Mouse (Mus musculus): Measurements from ENCODE around the gene Polr2e. TPM values are rescaled to one million over a fixed set of nuclear protein-coding genes. Genes with fewer than 3 reads are reported as not detected.

The Polr2e gene
- polyA plus RNA-seq, 1 experiment from 2014 or later, result 149 TPM

DNA sequence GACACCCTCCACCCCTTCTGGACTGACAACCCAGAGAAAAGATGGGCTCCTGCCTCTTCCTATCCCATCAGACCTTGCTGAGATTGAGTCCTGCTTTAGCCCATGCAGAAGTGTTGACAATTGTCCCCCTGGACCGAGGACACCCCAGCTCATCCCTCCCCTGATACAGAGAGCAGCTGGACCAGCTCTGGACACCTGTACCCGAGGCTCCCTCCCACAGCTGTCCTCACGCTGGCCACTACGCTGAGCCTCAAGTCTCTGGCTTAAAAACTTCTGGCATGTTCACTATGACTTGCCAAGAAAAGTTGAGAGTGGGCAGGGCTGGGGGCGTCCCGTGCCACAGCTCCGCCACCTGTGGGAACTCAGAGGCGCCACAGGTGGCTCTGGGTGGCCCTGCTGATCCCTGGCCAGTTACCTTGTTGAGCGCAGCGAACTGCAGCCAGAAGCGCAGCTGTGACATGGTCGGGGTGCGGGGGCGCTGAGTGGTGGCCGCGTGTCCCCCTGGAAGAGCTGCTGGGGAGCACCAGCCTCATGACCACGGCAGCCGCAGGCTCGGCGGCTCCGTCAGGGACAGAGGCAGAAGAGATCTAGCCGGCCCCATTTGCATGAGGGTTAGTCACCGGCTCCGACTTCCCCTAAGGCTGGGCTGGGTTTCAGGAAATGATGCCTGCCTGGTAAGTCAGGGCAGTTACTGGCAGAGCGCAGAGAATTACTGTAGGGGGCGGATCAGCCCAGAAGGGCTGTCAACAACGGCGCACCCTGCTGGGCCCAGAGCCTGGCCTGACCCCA, 35.4 kb upstream of the Polr2e start:
- no peak for ATAC-seq (ENCODE audit: extremely low read depth, insufficient number of reproducible peaks, low FRiP score, low TSS enrichment)
- Histone ChIP-seq H3K9me3 (no peaks in the 10 kb centered on the region), H3K4me3 (peak overlapping the region; percentile 42), H3K9ac (peak overlapping the region; percentile 77), H3K36me3 (peaks cover 24% of the 10 kb centered on the region), H3K27me3 (replicated peaks) (no peaks in the 10 kb centered on the region), H3K4me2 (peak overlapping the region; percentile 68), H3K27ac (replicated peaks) (peak overlapping the region; percentile 61), H3K4me1 (peaks cover 58% of the 10 kb centered on the region)
- 16% methylated on average over 28 of the region's 28 CpGs for WGBS

DNA sequence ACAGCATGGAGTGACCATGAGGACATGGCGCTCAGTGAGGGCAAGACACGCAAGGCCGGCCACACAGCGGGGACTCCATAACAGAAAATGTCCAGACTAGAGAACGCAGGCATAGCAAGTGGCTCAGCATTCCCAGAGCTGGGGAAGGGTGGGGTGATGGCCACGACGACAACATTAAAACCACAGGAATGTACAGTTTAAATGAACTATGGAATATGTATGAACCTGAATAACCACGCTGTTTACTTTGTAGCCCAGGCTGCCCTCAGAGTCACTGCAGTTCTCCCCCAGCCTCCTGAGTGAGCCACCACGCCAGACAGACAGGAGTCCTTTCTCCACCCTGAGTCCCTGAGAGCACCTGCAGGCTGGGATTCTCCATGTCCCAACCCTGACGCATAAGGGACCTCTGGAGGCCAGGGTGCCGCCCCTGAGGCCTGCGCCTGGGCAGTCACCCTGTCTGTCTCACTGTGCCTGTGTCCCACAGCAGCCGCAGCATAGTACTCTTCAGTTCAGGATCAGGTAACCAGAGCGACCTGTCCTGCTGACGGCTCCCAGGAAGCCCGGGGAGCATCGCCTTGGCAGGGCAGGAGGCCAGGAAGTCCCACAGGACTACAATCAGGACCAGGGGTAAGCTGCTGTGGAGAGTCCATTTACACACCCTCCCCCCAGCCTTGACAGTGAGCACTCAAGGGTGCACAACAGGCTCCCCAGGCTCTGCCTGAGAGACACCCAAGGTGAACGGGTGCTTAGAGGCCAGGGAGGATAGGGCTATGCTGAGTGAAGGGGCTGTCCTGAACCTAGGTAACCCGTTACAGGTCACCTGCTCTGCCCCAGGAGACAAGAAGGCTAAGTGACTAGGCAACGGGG, 33.3 kb upstream of the Polr2e start:
- WGBS, result 79% methylated on average over 20 of the region's 20 CpGs
- H3K9ac ChIP-seq, result peak overlapping the region; percentile 15
- no peak for ATAC-seq (ENCODE audit: extremely low read depth, insufficient number of reproducible peaks, low FRiP score, low TSS enrichment)

DNA sequence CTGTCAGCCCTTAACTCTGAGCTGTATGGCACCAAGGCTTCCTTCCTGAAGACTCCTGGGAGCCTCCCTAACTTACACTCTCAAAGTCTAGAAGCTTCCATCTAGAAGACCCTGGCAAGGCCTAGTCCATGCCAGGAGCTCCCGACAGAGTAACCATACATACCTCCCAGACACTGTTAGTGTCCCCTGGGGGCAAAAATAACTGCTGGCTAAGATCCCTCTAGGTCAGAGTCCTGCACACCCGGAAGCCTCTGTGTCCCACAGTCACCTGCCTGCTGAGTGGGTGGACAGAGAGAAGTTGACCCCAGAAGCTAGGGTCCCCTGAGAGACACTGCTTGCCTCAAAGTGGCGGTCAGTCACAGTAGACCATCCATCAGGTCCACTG, 31.9 kb upstream of the Polr2e start:
- no peak for ATAC-seq (ENCODE audit: extremely low read depth, insufficient number of reproducible peaks, low FRiP score, low TSS enrichment)
- no peaks in the 10 kb centered on the region for H3K27me3 ChIP-seq (replicated peaks)
- H3K4me3 ChIP-seq, result no peak overlapping the region
- peak overlapping the region; percentile 33 for H3K4me2 ChIP-seq
- peaks cover 18% of the 10 kb centered on the region for H3K36me3 ChIP-seq
- 49% methylated on average over 3 of the region's 3 CpGs for WGBS
- H3K9me3 ChIP-seq, result no peaks in the 10 kb centered on the region
- H3K27ac ChIP-seq (replicated peaks), result peak overlapping the region; percentile 85
- H3K4me1 ChIP-seq, result peaks cover 62% of the 10 kb centered on the region
- H3K9ac ChIP-seq, result peak overlapping the region; percentile 66

More for the DNA sequence above, 33.3 kb upstream of the Polr2e start:
- Histone ChIP-seq H3K27ac (replicated peaks) (no peak overlapping the region), H3K4me1 (peaks cover 62% of the 10 kb centered on the region), H3K9me3 (no peaks in the 10 kb centered on the region), H3K36me3 (peaks cover 11% of the 10 kb centered on the region; the same call in 1 of the 2 replicates), H3K4me3 (no peak overlapping the region), H3K4me2 (no peak overlapping the region), H3K27me3 (replicated peaks) (no peaks in the 10 kb centered on the region)

DNA sequence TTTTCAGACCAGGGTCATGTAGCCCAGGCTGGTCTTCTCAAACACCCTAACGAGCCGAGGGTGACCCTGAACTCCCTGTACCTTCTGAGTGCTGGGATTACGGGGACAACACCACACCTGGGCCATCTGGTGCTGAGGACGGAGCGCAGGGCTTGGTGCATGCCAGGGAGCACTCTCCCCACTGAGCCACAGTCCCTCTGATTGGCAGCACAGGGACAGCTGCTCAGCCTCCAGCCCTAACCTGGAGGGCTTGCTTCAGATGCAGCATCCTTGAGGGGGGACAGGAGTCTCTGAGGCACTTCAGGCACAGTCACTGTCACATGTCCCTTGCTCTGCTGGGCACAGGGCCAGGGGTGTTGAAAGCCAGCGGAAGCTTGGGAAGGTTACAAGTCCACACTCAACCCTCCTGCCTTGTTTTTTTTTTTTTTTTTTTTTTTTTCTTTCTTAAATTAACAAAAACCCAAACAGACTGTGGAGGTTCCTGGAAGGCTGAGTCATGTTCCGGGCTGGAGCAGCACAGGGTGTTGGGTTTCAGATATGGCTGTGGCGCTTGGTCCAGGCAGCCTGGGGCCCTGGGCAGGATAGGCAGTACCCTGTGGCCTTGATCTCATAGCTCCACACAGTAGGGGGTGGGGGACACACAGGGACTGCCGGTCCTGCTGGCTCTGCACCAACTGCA, 31.4 kb upstream of the Polr2e start:
- Histone ChIP-seq H3K36me3 (peaks cover 23% of the 10 kb centered on the region), H3K4me2 (peak overlapping the region; percentile 33), H3K9ac (peak overlapping the region; percentile 66), H3K4me1 (peaks cover 62% of the 10 kb centered on the region), H3K27me3 (replicated peaks) (no peaks in the 10 kb centered on the region), H3K9me3 (no peaks in the 10 kb centered on the region), H3K27ac (replicated peaks) (peak overlapping the region; percentile 85), H3K4me3 (no peak overlapping the region)
- ATAC-seq (ENCODE audit: extremely low read depth, insufficient number of reproducible peaks, low FRiP score, low TSS enrichment), result peak; percentile 64
- WGBS, result 39% methylated on average over 9 of the region's 9 CpGs

DNA sequence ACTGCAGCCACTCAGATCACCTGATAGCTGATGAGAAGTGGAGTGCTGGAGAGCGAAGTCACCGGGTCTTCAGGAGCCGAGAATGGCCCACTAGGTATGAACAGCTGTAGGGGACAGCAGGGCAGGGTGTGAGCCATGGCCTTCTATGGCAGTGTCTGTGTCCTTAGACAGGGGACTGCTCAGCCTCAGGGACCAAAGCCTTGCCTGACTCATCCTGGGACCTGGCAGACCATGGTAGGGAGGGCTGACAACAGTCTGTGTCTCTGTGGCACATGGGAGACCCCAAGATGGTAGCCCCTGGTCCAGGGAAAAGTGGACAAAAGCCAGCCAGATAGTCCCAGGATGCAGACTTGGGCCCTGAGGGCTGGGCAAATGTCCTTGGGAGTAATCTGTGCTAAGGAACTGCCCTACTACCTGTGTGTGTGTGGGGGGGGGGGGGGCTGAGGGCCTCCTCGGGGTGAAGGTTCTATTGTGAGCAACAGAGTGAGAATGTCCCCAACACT, 30.4 kb upstream of the Polr2e start:
- Histone ChIP-seq H3K4me3 (no peak overlapping the region), H3K9me3 (no peaks in the 10 kb centered on the region), H3K4me1 (peaks cover 53% of the 10 kb centered on the region), H3K27ac (replicated peaks) (peak overlapping the region; percentile 85; the same call in 1 of the 2 replicates), H3K36me3 (peaks cover 29% of the 10 kb centered on the region), H3K9ac (no peak overlapping the region), H3K4me2 (no peak overlapping the region), H3K27me3 (replicated peaks) (no peaks in the 10 kb centered on the region)
- WGBS, result 84% methylated on average over 4 of the region's 4 CpGs
- no peak for ATAC-seq (ENCODE audit: extremely low read depth, insufficient number of reproducible peaks, low FRiP score, low TSS enrichment)

DNA sequence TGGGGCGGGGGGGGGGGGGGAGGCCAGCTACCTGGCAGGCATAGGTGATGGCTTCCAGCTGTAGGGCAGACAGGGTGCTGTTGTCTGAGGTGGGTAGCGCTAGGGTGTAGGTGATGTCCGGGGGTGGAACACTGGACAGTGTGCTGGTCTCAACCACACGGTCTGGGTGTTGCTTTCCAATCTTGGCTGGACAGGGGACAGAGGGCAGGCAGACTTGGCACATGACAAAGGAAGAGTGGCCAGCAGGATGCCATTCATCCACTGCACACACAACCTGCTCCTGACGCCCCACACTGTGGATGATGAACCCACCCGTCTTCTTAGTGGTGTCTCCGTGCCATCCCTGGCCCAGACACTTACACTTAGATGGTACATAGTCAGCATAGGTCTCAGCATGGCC, 29.7 kb upstream of the Polr2e start:
- Histone ChIP-seq H3K4me1 (peaks cover 46% of the 10 kb centered on the region), H3K27ac (replicated peaks) (no peak overlapping the region), H3K4me2 (no peak overlapping the region), H3K36me3 (peaks cover 37% of the 10 kb centered on the region), H3K9ac (no peak overlapping the region), H3K4me3 (no peak overlapping the region), H3K27me3 (replicated peaks) (no peaks in the 10 kb centered on the region), H3K9me3 (no peaks in the 10 kb centered on the region)
- 89% methylated on average over 6 of the region's 7 CpGs for WGBS
- ATAC-seq (ENCODE audit: extremely low read depth, insufficient number of reproducible peaks, low FRiP score, low TSS enrichment), result no peak

DNA sequence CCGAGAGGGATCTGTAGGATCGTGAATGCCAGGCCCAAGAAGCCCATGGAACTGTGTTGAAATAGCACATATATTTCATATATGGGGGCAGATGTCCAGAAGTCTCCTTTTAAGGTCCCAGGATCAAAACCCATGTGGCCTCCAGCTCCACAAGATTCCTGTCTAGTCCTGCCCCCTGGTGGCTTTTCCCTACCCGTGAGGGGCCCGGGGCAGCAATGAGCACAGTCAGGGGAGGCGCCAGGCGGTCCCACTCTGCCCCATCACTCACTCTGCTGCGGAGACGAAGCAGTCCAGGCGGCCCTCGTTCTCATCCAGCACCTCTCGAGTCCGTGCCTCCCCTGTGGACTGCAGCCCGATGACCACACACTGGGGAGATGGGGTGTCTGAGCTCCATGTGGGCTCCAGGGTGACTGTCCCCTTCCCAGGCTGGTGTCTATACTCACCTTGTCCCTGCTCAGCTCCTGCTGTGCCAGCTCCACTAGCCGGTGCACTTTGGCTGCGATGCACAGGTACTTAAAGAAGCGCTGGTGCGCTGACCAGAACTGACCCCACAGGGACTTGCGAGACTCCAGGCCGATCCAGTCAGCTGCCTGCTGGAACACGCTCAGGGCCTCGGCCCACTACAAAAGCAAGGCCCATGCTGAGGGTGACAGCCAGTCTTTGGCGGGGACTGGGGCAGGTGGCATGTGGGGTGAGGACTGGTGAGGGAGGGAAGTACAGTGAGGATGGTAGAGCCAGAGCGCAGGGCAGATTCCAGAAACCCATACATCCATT, 24.5 kb upstream of the Polr2e start:
- 72% methylated on average over 23 of the region's 23 CpGs for WGBS
- peaks cover 88% of the 10 kb centered on the region for H3K36me3 ChIP-seq
- H3K9ac ChIP-seq, result no peak overlapping the region
- ATAC-seq (ENCODE audit: extremely low read depth, insufficient number of reproducible peaks, low FRiP score, low TSS enrichment), result no peak
- no peaks in the 10 kb centered on the region for H3K27me3 ChIP-seq (replicated peaks)
- H3K4me2 ChIP-seq, result no peak overlapping the region
- H3K4me1 ChIP-seq, result peaks cover 6% of the 10 kb centered on the region; the same call in 1 of the 2 replicates
- H3K9me3 ChIP-seq, result no peaks in the 10 kb centered on the region
- no peak overlapping the region for H3K4me3 ChIP-seq
- peak overlapping the region; percentile 12; the same call in 1 of the 2 replicates for H3K27ac ChIP-seq (replicated peaks)

DNA sequence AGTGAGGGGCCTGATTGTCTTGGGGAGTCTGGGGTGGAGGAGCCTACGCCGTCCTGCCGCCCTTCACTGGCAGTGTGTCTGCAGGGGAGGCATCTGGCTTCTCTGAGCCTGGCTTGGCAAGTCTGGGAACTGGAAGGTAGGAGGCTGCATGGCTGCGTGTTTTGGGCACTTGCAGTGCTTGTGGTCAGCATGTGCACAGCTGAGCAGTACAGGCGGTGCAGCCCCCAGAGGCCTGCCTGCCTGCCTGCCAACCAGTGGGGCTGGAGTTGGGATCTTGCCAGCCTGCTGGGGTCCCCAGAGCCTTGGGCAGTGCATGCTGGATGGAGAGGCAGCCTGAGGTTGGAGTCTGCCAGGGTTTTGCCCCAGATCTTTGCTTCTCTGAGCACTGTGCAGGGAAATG, 23.5 kb upstream of the Polr2e start:
- ATAC-seq (ENCODE audit: extremely low read depth, insufficient number of reproducible peaks, low FRiP score, low TSS enrichment), result no peak
- Histone ChIP-seq H3K36me3 (peaks cover 94% of the 10 kb centered on the region), H3K27me3 (replicated peaks) (no peaks in the 10 kb centered on the region), H3K9me3 (no peaks in the 10 kb centered on the region), H3K4me3 (no peak overlapping the region), H3K4me1 (peaks cover 6% of the 10 kb centered on the region; the same call in 1 of the 2 replicates), H3K27ac (replicated peaks) (peak overlapping the region; percentile 12; the same call in 1 of the 2 replicates), H3K9ac (no peak overlapping the region), H3K4me2 (no peak overlapping the region)
- WGBS, result 86% methylated on average over 5 of the region's 5 CpGs

DNA sequence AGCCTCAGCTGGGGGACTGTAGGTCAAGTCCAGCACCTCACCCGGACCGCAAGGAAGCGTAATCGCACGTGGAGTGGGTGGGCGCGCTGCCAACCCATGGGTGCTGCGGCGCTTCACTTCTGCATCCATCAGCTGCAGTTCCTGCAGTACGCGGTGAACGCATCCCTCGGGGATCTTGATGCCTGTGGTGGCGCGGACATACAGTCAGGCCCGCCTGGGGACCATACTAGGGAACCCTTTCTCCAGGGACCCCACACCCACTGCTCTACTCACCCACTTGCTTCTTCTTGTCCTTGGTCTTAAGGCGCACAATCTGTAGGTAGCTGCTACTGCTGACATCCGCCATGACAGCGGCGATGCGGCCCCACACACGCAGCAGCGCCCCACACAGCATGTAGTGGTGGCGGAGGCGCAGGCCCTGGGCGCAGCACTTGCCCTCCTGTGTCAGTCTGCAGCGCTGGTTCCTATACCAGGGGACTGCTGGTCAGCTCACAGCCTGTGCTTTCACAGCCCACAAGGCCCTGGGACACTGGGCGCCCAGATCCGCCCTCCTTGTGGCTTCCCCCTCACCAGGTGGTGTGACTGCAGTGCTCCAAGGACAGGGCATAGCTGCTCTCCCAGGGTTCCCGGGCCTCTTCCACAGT, 18.2 kb upstream of the Polr2e start:
- H3K27ac ChIP-seq (replicated peaks), result no peak overlapping the region
- 71% methylated on average over 30 of the region's 30 CpGs for WGBS
- no peak overlapping the region for H3K9ac ChIP-seq
- H3K9me3 ChIP-seq, result no peaks in the 10 kb centered on the region
- H3K36me3 ChIP-seq, result peaks cover 76% of the 10 kb centered on the region
- H3K4me2 ChIP-seq, result no peak overlapping the region
- ATAC-seq (ENCODE audit: extremely low read depth, insufficient number of reproducible peaks, low FRiP score, low TSS enrichment), result no peak
- H3K27me3 ChIP-seq (replicated peaks), result no peaks in the 10 kb centered on the region
- H3K4me1 ChIP-seq, result peaks cover 17% of the 10 kb centered on the region
- no peak overlapping the region for H3K4me3 ChIP-seq

DNA sequence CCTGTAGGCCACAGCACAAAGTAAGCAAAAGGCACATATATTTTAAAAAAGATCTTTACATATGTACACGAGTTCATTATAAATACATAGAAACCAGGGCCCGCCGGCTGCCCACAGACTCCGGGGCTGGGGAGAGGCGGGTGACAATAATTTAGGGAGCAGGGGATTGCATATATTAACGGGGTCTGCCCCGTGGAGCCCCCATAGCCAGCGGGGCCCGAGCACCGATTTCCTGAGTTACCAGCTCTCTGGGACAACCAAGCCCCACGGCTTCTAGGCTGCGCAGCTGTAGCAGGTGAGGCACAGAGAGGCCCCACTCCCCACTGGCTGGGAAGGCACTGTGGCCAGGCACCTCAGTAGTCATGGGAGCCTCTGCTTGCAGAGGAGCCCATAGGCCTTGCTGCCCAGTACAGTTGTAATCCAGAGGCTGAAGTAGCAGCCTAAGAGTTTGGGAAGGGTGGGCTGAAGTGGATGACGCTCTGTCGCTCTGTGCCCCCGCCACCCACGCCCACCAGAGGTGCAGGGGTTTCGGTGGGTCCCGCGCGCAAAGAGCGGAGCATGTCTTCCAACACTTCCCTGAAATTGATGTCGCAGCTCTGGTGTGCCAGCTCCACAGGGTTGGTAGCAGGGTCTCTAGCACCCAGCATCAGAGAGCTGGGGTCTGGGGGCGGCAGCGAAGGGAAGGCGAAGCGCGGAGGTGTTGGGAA, 17.5 kb upstream of the Polr2e start:
- Histone ChIP-seq H3K9me3 (no peaks in the 10 kb centered on the region), H3K36me3 (peaks cover 69% of the 10 kb centered on the region), H3K27ac (replicated peaks) (no peak overlapping the region), H3K27me3 (replicated peaks) (no peaks in the 10 kb centered on the region), H3K9ac (peak overlapping the region; percentile 12; the same call in 1 of the 2 replicates), H3K4me1 (peaks cover 24% of the 10 kb centered on the region), H3K4me2 (no peak overlapping the region), H3K4me3 (no peak overlapping the region)
- ATAC-seq (ENCODE audit: extremely low read depth, insufficient number of reproducible peaks, low FRiP score, low TSS enrichment), result no peak
- WGBS, result 92% methylated on average over 27 of the region's 27 CpGs
